Mouse (Mus musculus) lung, adult 2 months (tissue): ENCODE measurements around the gene Ptpn13.

ENCODE experiments used
- CTCF ChIP-seq: fragments of 200-500 bp; IDR thresholded peaks from 2 replicates; pipeline ENCODE4 v1.5.1; 2011; ENCODE audit warnings: mild to moderate bottlenecking, low read length, control low read depth; ENCODE audit not compliant: insufficient read depth
- POLR2A ChIP-seq: fragments of 200-500 bp; IDR thresholded peaks from 2 replicates; pipeline ENCODE4 v1.6.1; 2011; ENCODE audit warnings: low read depth, mild to moderate bottlenecking, control low read depth, low read length, borderline replicate concordance; ENCODE audit errors: extremely low read depth

DNA sequence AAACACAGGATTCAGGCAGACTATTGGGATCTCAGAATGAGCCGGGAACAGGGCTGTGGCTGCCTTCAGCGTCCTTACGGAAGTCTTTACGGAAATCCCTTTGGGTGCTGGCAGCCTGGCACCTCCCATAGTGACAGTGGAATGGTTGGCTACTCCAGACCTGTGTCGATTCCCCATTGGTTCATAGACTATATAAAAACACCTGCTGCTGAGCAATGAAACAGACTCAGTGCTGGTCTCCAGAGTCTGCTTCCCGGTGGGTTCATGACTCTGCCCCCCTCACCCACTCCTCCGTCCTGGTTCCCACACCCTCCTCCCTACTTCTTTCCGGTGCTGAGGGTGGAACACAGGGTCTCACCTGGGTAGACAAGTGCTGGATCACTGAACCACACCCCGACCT lies 49.8 kb upstream of the Ptpn13 start:
- TF ChIP-seq CTCF (no peak), POLR2A (no peak)
